Mouse (Mus musculus) c-Kit-negative CD71-positive TER-119-positive erythroid progenitor cells, embryonic 14.5 days (primary cell): ENCODE data around the gene Ngrn.

Experiments
- DNase-seq: peaks from one replicate; pipeline ENCODE4 v3.0.0-alpha.2; 2013; ENCODE audit warnings: low read depth, low spot score

The Ngrn gene

GRCm38 (mm10) chr7:80260625-80261371, at the start of gene Ngrn:
Ngrn (plus strand) TSS chr7:80261215.
- peak; percentile 76 for DNase-seq

GRCm38 (mm10) chr7:80213604-80214003, 47.4 kb upstream of the Ngrn start:
- no peak for DNase-seq

- no peak for DNase-seq
These were observed 46.6 kb upstream of the Ngrn start for GRCm38 (mm10) chr7:80214459-80214858.

GRCm38 (mm10) chr7:80215398-80215797, 45.6 kb upstream of the Ngrn start:
- peak; percentile 75 for DNase-seq

- DNase-seq = no peak
These were observed 44.4 kb upstream of the Ngrn start for GRCm38 (mm10) chr7:80216566-80216965.

- no peak for DNase-seq
These were observed 42.3 kb upstream of the Ngrn start for GRCm38 (mm10) chr7:80218666-80219065.

GRCm38 (mm10) chr7:80220237-80220797, 40.7 kb upstream of the Ngrn start:
- no peak for DNase-seq

GRCm38 (mm10) chr7:80221179-80221750, 39.8 kb upstream of the Ngrn start:
- DNase-seq = no peak

GRCm38 (mm10) chr7:80227065-80227464, 34.0 kb upstream of the Ngrn start:
- DNase-seq = no peak

GRCm38 (mm10) chr7:80230196-80230595, 30.8 kb upstream of the Ngrn start:
- no peak for DNase-seq

- DNase-seq = peak; percentile 51
These were observed 29.0 kb upstream of the Ngrn start for GRCm38 (mm10) chr7:80231971-80232488.

- peak; percentile 98 for DNase-seq
These were observed 28.5 kb upstream of the Ngrn start, which contains the start of the genes Cib1 and Gdpgp1 for GRCm38 (mm10) chr7:80232489-80233029. Cib1 (minus strand) TSS chr7:80232813. Gdpgp1 (plus strand) TSS chr7:80232865.

GRCm38 (mm10) chr7:80233799-80234198, 27.2 kb upstream of the Ngrn start:
- no peak for DNase-seq

- DNase-seq = no peak
These were observed 22.5 kb upstream of the Ngrn start for GRCm38 (mm10) chr7:80238542-80238941.

GRCm38 (mm10) chr7:80241661-80242060, 19.4 kb upstream of the Ngrn start:
- no peak for DNase-seq

GRCm38 (mm10) chr7:80244851-80245250, 16.2 kb upstream of the Ngrn start:
- no peak for DNase-seq

- DNase-seq = peak; percentile 95
These were observed 14.8 kb upstream of the Ngrn start, which contains the start of gene Ttll13 for GRCm38 (mm10) chr7:80246148-80246721. Ttll13 (plus strand) TSS chr7:80246376.

GRCm38 (mm10) chr7:80246859-80247258, 14.2 kb upstream of the Ngrn start:
- no peak for DNase-seq

- DNase-seq = no peak
These were observed 8.6 kb upstream of the Ngrn start for GRCm38 (mm10) chr7:80252437-80252836.

- no peak for DNase-seq
These were observed 8.1 kb upstream of the Ngrn start for GRCm38 (mm10) chr7:80252886-80253285.

- no peak for DNase-seq
These were observed 5.0 kb upstream of the Ngrn start for GRCm38 (mm10) chr7:80255981-80256380.

GRCm38 (mm10) chr7:80257706-80258105, 3.3 kb upstream of the Ngrn start:
- DNase-seq = no peak
